Mouse (Mus musculus) kidney, adult 18-20 months (tissue): ENCODE data around the gene Zan.
A peak's percentile ranks its signal among the peaks of the same experiment; 100 is the strongest.

Source experiments
- DNase-seq: peaks from one replicate; pipeline ENCODE4 v3.0.0; 2021

Zan gene

GRCm38 (mm10) chr5:137476964-137477363, at the start of gene Zan:
Gene Zan (minus strand): TSS chr5:137477064.
- DNase-seq, result no peak

DNA sequence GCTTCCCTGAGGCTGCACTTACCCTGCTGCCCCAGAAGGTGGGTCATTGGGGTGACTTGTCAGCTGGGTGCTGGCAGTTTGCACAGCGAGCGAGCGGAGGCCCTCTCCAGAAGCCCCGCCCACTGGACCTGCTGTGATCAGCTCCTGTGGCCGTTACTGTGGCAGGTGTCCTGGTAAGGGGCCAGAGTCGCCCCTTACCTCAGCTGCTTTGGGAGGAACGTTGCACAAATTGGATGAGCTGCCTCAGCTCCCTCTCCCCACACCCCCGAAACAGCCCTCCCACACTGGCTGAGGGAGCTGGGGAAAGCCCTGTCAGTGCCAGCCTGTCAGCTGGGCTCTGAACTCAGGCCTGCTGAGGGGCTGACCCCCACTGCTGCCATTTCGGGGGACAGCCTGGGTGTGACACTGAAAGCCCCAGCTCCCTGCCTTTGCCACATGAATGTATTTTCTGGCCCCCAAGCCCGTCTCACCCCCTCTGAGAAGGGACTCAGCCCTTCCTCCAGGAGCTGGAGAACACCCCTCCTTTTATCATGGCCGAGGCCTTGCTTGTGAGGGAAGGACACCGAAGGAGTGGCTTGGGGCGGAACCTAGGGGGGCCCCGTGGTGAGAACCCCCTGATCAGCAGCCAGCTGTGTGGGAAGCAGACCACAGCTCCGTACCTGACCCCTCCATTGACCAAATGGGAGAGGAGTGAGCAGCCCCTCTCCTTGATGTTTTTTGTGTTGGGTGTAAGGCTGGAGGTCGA, 49.5 kb upstream of the Zan start:
- DNase-seq, result peak; percentile 46

GRCm38 (mm10) chr5:137525511-137525910, 48.6 kb upstream of the Zan start:
- DNase-seq, result no peak

DNA sequence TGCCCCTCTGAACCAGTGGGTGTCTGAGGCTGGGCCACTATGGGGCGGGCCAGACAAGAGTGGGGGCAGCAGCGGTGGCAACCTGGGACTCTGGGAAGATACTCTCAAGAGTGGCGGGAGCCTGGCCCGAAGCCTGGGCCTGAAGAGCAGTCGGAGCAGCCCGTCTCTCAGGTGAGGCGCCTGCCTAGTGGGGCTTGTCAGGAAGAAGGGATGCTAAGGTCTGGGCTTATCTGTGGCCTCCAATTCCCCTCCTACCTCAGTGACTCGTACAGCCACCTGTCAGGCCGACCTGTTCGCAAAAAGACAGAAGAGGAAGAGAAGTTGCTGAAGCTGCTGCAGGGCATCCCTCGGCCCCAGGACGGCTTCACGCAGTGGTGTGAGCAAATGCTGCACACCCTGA, 47.8 kb upstream of the Zan start:
- DNase-seq, result no peak

GRCm38 (mm10) chr5:137524251-137524515, 47.3 kb upstream of the Zan start:
- DNase-seq, result no peak

DNA sequence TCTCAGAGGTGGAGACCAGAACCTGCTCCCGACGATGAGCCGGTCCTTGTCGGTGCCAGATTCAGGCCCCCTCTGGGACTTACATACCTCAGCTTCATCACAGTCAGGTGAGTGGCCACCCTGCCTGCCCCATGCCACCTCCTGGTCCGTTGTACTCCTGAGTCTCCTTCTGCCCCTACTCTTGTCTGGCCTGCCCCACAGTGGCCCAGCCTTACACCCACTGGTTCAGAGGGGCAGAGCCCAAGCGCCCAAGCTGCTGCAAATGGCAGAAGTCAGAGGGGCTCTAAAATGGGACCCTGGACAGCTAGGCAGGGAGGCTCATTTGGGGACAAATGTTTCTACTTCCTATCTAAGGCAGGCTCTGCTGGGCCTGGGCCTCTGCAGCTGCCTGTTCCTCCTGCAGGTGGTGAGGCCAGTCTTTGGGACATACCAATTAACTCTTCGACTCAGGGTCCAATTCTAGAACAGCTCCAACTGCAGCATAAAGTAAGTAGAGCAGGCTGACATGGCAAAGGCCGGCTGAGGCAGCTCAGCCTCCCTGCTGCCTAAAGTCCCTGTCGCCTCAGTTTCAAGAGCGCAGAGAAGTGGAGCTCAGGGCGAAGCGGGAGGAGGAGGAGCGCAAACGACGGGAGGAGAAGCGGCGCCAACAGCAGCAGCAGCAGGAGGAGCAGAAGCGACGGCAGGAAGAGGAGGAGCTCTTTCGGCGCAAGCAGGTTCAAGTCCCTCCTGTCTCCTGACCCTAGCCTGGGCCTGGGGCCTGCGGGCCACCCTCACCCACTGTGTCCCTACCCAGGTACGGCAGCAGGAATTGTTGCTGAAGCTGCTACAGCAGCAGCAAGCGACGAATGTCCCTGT, 46.8 kb upstream of the Zan start:
- no peak for DNase-seq

DNA sequence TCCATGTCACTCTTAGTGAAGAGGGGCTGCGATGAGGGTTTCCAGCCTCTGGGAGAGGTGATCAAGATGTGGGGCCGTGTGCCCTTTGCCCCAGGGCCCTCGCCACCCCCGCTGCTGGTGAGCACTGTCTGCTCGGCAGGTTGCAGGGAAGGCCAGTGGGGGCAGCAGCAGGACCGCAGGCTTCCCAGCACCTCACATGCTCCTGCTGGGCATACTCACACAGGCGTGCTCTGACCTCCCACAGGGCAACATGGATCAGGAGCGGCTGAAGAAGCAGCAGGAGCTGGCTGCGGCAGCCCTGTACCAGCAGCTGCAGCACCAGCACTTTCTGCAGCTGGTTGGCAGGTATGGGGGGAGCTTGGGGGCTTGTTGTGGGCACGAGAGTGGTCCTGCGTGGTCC, 45.8 kb upstream of the Zan start:
- no peak for DNase-seq

DNA sequence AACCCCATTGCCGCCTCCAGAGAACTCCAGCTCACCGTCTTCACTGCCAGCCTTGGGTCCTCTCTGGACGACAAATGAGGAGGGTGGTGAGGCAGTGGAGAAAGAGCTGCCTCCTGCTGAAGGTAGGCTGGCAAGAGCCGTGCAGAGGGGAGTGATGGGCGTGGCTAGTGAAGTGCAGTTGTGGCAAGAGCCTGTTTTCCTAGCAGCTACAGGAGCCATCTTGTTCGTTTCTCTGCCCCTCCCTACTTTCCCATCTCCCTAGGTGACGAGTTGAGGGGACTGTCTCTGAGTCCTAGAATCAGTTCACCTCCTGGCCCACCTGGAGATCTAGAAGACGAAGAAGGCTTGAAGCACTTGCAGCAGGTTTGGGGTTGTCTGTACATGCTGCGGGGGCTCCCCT, 45.0 kb upstream of the Zan start:
- no peak for DNase-seq

- DNase-seq, result no peak
Observed at GRCm38 (mm10) chr5:137519691-137520550, 43.1 kb upstream of the Zan start.

DNA sequence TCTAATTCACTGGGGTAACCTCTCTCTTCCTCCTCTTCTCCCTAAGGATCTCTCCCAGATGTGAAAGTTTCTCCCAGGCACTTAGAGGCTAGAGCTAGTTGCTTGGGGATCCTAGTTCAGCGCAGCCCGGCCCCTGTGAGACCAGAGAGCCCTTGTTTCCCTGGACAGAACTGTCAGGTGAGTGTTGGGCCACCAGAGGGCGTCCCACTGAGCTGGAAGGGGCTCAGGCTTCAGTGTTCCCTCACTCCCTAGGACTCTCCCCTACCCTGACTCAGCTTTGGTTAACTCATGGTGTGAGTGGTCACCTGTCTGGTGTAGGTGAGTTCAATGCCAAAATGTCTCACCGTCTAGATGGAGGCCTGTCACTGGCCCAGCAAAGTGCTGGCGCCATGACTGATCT, 41.6 kb upstream of the Zan start, which contains the start of gene Gigyf1:
Gene Gigyf1, plus strand, starts transcription at position 113 of the 400 bp plus-strand sequence.
- DNase-seq, result no peak

DNA sequence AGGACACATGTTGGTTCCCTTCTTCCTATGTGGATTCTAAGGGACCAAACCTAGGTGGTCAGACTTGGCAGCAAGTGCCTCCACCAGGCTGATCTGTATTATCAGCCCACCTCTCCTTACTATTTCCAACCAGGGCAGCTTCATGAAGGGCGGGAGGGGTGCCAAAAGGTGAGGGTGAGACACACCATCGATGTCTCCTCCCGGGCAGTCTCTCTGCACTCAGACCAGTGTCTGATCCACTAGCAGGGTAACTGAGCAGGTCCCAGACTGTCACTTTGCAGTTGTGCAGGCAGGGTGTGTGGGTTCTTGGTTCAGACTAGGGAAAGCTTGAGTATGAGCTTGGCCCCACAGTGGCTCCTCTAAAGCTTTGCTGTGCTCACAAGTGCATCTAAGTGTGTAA, 37.9 kb upstream of the Zan start:
- DNase-seq, result no peak

- DNase-seq, result no peak
Observed at GRCm38 (mm10) chr5:137513951-137514721, 37.3 kb upstream of the Zan start.

GRCm38 (mm10) chr5:137512847-137513794, 36.3 kb upstream of the Zan start:
- no peak for DNase-seq

DNA sequence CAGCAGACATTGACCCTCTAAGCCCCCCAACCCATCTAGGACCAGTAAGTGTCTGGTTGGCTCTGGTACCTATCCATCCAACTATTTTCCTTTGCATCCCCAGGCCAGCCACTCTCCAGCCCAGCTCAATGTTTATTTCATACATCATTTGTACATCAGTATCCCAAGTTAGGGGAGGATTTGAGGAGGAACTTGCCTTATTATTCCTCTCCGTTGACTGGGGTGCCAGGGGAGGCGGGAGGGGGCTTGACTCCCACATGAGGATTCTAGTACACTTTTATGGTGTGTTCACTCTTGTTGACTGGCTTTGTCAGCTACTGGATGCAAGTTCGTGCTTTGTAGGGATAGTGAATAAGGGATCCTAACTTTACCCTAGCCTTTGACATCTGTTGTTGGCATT, 34.8 kb upstream of the Zan start:
- no peak for DNase-seq

GRCm38 (mm10) chr5:137510573-137511390, 33.9 kb upstream of the Zan start:
- DNase-seq, result no peak

GRCm38 (mm10) chr5:137510014-137510501, 33.2 kb upstream of the Zan start:
- peak; percentile 90 for DNase-seq

GRCm38 (mm10) chr5:137504041-137504440, 27.2 kb upstream of the Zan start:
- no peak for DNase-seq

- no peak for DNase-seq
Observed at GRCm38 (mm10) chr5:137502667-137503110, 25.8 kb upstream of the Zan start.

- peak; percentile 100 for DNase-seq
Observed at GRCm38 (mm10) chr5:137501709-137502666, 25.1 kb upstream of the Zan start, which contains the start of gene Pop7. Gene Pop7 (minus strand): TSS chr5:137502518.
